Mouse (Mus musculus): Measurements from ENCODE around the gene Pxn. TPM values are rescaled to one million over a fixed set of nuclear protein-coding genes. Genes with fewer than 3 reads are reported as not detected.
"Not testable (repeated sequence)": the region's sequence is repeated elsewhere in the genome, so short reads cannot be mapped to it uniquely, and the experiment has no call there.

Gene Pxn
- total and polyA plus RNA-seq, 2 experiments from 2014 or later: 18.0 to 41.0 TPM

- DNase-seq (ENCODE audit: low spot score) (no peak), ATAC-seq (no peak)
- H3K4me1 ChIP-seq (ENCODE audit: insufficient read depth, low read length): 0 out of 2 replicates have a peak, but pooled peaks cover 4% of the 10 kb centered on the region
- H3K4me3 ChIP-seq (ENCODE audit: low read length): no peak overlapping the region
- H3K9ac ChIP-seq (replicated peaks; ENCODE audit: low read length): no peak overlapping the region
- no peak for TF ChIP-seq CTCF (IDR thresholded peaks at IDR 0.05; ENCODE audit: low read depth)
- no peak overlapping the region for H3K27ac ChIP-seq
- 92% methylated on average over 7 of the region's 7 CpGs for WGBS
- H3K36me3 ChIP-seq (ENCODE audit: insufficient read depth, low read length): peaks cover 33% of the 10 kb centered on the region
- no peaks in the 10 kb centered on the region for H3K9me3 ChIP-seq (ENCODE audit: low read length)
- no peak overlapping the region for H3K4me2 ChIP-seq (ENCODE audit: low read depth, low read length)
- no peaks in the 10 kb centered on the region for H3K27me3 ChIP-seq (ENCODE audit: insufficient read depth, low read length)
Measured at GRCm38 (mm10) chr5:115571086-115571485, 64.6 kb downstream of the Pxn start.

DNA sequence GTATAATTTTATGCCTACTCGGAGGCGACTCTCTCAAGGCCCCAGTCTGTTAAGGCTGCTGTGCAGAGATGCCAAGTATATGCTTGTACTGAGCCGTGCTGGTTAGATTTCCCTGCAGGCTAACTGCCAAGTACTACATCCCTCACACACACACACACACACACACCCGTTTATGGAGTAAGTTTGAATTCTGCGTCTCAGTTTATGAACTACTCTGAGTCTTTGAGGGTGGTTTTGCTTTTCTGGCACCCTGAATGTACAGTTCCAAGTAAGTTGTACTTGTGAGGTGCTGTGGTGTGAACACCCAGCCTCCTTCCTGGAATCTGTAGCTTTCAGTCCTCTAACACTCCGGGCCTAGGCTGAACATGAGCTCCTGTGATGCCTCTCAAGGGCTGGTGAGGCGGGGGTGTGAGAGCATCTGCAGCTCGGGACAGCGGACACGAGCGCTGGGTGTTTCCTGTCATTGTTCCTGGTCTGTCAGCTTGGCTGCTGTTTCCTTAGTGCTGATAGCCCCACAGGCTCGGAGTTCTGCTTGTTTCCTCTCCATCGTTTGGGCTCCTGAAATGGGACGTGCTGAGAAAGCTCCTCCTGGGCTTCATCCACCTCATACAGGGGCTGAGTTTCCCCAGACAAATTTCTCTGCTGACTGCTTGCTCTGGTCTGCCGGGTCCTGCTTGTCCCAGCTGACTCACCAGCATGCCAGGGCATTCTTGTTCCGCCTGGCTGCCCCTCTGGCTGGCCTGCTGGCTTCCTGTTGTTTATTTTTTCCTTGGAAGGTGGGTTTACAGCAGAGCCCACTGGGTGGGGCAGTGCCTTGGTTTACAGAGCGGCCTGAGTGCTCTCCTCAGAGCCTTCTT lies 66.4 kb downstream of the Pxn start:
- DNase-seq (ENCODE audit: low spot score) (peak; percentile 28), ATAC-seq (no peak)
- no peak; the same call in 1 of the 2 replicates for TF ChIP-seq CTCF (IDR thresholded peaks at IDR 0.05; ENCODE audit: low read depth)
- 50% methylated on average over 17 of the region's 17 CpGs for WGBS
- H3K9ac ChIP-seq (replicated peaks; ENCODE audit: low read length): no peak overlapping the region
- no peak overlapping the region for H3K4me2 ChIP-seq (ENCODE audit: low read depth, low read length)
- H3K27me3 ChIP-seq (ENCODE audit: insufficient read depth, low read length): no peaks in the 10 kb centered on the region
- H3K27ac ChIP-seq: peak overlapping the region; percentile 36; the same call in 1 of the 2 replicates
- H3K36me3 ChIP-seq (ENCODE audit: insufficient read depth, low read length): peaks cover 48% of the 10 kb centered on the region
- H3K4me1 ChIP-seq (ENCODE audit: insufficient read depth, low read length): no peaks in the 10 kb centered on the region
- H3K9me3 ChIP-seq (ENCODE audit: low read length): no peaks in the 10 kb centered on the region
- H3K4me3 ChIP-seq (ENCODE audit: low read length): no peak overlapping the region

GRCm38 (mm10) chr5:115574992-115575391 lies 68.5 kb downstream of the Pxn start:
- no peak for TF ChIP-seq CTCF (IDR thresholded peaks at IDR 0.05; ENCODE audit: low read depth)
- Histone ChIP-seq H3K27ac (no peak overlapping the region), H3K27me3 (ENCODE audit: insufficient read depth, low read length) (no peaks in the 10 kb centered on the region), H3K4me3 (ENCODE audit: low read length) (no peak overlapping the region), H3K4me1 (ENCODE audit: insufficient read depth, low read length) (no peaks in the 10 kb centered on the region), H3K9ac (replicated peaks; ENCODE audit: low read length) (no peak overlapping the region), H3K9me3 (ENCODE audit: low read length) (no peaks in the 10 kb centered on the region), H3K36me3 (ENCODE audit: insufficient read depth, low read length) (peaks cover 60% of the 10 kb centered on the region), H3K4me2 (ENCODE audit: low read depth, low read length) (no peak overlapping the region)
- no peak for ATAC-seq
- DNase-seq (ENCODE audit: low spot score): peak; percentile 35
- WGBS: 67% methylated on average over 8 of the region's 8 CpGs

GRCm38 (mm10) chr5:115577686-115578085 lies 71.2 kb downstream of the Pxn start:
- H3K4me2 ChIP-seq (ENCODE audit: low read depth, low read length); H3K27ac ChIP-seq; ATAC-seq; H3K4me3 ChIP-seq (ENCODE audit: low read length); H3K4me1 ChIP-seq (ENCODE audit: insufficient read depth, low read length); DNase-seq (ENCODE audit: low spot score); H3K27me3 ChIP-seq (ENCODE audit: insufficient read depth, low read length); H3K9me3 ChIP-seq (ENCODE audit: low read length); H3K9ac ChIP-seq (replicated peaks; ENCODE audit: low read length): not testable (repeated sequence)
- peaks cover 80% of the 10 kb centered on the region for H3K36me3 ChIP-seq (ENCODE audit: insufficient read depth, low read length)
- 98% methylated on average over 4 of the region's 4 CpGs for WGBS

- Histone ChIP-seq H3K9me3 (ENCODE audit: low read length) (no peaks in the 10 kb centered on the region), H3K27ac (no peak overlapping the region), H3K27me3 (ENCODE audit: insufficient read depth, low read length) (no peaks in the 10 kb centered on the region), H3K9ac (replicated peaks; ENCODE audit: low read length) (no peak overlapping the region), H3K4me1 (ENCODE audit: insufficient read depth, low read length) (no peaks in the 10 kb centered on the region), H3K36me3 (ENCODE audit: insufficient read depth, low read length) (peaks cover 85% of the 10 kb centered on the region), H3K4me3 (ENCODE audit: low read length) (no peak overlapping the region), H3K4me2 (ENCODE audit: low read depth, low read length) (no peak overlapping the region)
- DNase-seq (ENCODE audit: low spot score) (no peak), ATAC-seq (no peak)
- TF ChIP-seq CTCF (IDR thresholded peaks at IDR 0.05; ENCODE audit: low read depth): no peak
- WGBS: 94% methylated on average over 14 of the region's 14 CpGs
Measured at GRCm38 (mm10) chr5:115578922-115579321, 72.4 kb downstream of the Pxn start.

DNA sequence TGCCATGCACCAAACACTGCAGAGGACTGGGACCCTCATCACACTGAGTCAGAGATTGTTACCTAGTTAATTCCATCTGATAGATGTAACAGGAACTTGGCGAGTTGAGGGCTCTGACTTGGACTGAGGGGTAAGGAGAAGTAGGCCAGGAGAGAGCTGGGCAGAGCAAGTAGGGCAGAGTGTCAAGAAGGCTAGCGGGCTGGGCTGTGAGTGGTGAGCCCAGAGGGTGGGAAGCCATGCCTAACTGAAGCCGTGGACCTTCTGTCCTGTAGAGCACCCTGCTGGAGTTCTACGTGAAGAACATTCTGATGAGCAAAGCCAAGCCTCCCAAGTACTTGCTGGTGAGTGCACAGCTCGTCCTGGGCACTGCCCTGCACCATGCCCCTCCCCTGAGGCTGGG lies 72.9 kb downstream of the Pxn start:
- H3K4me3 ChIP-seq (ENCODE audit: low read length): no peak overlapping the region
- ATAC-seq: no peak
- H3K4me2 ChIP-seq (ENCODE audit: low read depth, low read length): no peak overlapping the region
- H3K36me3 ChIP-seq (ENCODE audit: insufficient read depth, low read length): peaks cover 85% of the 10 kb centered on the region
- 83% methylated on average over 5 of the region's 5 CpGs for WGBS
- no peak overlapping the region for H3K9ac ChIP-seq (replicated peaks; ENCODE audit: low read length)
- H3K27ac ChIP-seq: no peak overlapping the region
- no peaks in the 10 kb centered on the region for H3K27me3 ChIP-seq (ENCODE audit: insufficient read depth, low read length)
- no peak for DNase-seq (ENCODE audit: low spot score)
- H3K4me1 ChIP-seq (ENCODE audit: insufficient read depth, low read length): no peaks in the 10 kb centered on the region
- no peak for TF ChIP-seq CTCF (IDR thresholded peaks at IDR 0.05; ENCODE audit: low read depth)
- H3K9me3 ChIP-seq (ENCODE audit: low read length): no peaks in the 10 kb centered on the region

Data from hindbrain, postnatal 0 days (tissue).